Mouse (Mus musculus): ENCODE measurements around the gene Was.
A peak's percentile ranks its signal among the peaks of the same experiment; 100 is the strongest.
"Not testable (repeated sequence)": the region's sequence is repeated elsewhere in the genome, so short reads cannot be mapped to it uniquely, and the experiment has no call there.

The Was gene

DNA sequence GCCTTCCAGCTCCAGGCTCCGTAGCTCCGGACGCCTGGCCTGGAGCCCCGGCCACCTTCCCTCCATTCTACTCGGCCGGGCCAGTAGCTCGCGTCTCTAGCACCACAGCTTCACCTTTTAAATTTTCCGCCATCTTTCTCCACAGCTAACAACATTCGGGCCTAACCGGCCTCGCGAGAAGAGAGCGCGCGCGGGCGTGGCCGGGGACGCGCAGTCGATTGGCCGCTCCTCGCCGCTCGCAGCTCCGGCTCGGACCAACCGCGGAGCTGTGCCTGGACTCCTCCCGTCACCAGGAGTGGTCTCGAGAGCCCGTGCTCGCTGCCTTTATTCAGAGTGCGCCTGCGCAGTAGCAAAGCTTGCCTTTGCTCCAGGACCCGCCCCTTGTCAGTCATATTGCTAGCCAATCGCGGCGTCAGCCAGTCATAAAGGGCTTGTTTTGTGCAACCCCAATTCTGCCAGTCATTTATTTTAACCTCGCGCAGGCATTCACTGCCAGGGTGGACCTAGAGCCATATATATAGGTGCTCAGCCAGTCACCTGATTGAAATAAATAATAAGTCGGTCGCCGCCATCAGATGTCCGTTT lies 15.8 kb downstream of the Was start, which contains the start of gene Suv39h1:
Suv39h1 (minus strand) TSS at position 331 of the 585 bp plus-strand sequence.
- DNase-seq (ENCODE audit: low spot score), result peak; percentile 96

DNA sequence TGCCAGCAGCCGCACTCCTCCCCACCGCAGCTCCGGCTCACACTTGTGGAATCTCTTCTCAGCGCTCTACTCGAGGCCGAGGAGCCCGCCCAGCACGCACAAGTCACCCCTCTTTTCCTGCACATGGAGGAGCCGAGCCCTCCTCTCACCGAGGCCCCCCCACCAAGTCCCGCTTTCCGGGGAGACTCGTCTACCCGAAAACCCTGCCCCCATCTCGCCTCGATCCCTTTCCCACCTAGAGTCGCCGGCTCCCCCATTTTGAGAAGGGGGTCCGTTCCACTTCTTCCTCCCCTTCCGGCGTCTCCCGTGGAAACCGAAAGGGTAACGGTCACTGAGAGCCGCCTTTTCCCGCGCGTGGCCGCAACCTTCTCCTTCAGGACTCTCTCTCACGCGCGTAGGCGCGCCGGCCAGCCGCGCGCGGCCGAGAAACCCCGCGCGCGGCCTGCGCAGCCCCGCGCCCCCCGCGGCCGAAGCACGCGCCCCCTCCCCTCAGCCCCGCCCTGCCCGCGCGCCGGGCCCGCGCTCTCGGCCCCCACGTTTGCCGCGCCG lies 16.3 kb downstream of the Was start:
- no peak for DNase-seq (ENCODE audit: low spot score)

DNA sequence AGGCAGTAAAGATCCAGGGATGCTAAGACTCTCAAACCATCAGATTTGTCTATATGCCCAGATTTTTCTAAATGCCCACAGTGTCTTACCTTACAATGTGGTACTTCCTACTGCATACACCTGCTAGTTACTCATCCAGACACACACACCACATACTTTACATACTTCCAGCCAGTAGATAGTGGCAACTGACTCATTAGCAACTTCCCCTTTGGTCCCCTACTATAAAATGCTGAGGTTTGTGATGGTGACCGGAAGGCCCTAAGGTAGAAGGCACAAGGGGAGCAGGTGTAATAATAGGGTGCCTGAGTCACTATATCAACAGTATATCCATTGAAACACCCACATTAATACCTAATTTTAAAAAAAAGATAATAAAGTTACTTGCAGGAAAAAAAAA lies 21.1 kb downstream of the Was start:
- DNase-seq (ENCODE audit: low spot score), result no peak

DNA sequence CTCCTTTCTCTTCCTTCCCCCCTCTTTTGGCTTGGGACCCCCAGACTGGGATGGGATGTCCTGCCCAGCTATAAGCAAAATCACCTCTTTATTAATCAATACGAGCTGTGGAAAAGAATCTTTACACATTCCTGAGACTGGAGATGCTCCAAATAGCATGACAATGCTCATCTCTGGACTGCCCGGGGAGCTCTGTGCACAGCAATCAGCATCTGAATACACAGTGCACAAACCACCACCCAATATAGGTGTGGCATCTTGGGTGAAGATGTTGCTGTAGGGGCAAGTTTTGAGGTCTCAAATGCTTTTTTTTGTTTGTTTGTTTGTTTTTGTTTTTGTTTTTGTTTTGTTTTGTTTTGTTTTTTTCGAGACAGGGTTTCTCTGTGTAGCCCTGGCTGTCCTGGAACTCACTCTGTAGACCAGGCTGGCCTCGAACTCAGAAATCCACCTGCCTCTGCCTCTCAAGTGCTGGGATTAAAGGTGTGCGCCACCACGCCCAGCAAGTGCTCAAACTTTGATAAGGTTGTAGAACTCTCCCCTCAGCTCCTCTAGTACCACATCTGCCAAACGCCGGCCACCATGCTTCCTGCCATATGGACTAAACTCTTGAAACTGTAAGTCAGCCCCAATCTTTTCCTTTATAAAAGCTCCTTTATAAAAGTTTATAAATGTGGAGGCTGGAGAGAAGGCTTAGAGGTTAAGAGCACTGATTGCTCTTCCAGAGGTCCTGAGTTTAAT lies 39.1 kb downstream of the Was start:
- not testable (repeated sequence) for DNase-seq (ENCODE audit: low spot score)

DNA sequence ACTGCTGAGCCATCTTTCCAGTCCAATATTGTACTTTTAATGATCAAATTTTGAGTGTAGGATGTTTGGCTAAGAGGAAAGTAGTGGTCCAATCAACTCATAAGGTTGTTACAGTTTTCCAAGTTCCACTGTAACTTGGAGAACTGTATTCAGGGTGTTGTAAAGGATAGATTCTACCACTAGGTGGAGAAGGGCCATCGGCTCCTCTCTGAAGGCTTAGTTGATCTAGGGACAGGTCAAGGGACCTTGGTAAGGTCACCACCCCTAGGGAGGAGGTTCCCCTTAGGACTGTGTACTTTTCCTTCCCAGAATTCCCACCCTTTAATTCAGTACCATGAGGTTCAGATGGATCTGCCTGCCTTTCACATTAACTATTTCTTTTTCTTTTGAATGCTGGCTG lies 57.3 kb downstream of the Was start:
- no peak for DNase-seq (ENCODE audit: low spot score)
